Mouse (Mus musculus): ENCODE results near the gene Hdlbp.
"Not testable (repeated sequence)": the region's sequence is repeated elsewhere in the genome, so short reads cannot be mapped to it uniquely, and the experiment has no call there.

The Hdlbp gene

DNA sequence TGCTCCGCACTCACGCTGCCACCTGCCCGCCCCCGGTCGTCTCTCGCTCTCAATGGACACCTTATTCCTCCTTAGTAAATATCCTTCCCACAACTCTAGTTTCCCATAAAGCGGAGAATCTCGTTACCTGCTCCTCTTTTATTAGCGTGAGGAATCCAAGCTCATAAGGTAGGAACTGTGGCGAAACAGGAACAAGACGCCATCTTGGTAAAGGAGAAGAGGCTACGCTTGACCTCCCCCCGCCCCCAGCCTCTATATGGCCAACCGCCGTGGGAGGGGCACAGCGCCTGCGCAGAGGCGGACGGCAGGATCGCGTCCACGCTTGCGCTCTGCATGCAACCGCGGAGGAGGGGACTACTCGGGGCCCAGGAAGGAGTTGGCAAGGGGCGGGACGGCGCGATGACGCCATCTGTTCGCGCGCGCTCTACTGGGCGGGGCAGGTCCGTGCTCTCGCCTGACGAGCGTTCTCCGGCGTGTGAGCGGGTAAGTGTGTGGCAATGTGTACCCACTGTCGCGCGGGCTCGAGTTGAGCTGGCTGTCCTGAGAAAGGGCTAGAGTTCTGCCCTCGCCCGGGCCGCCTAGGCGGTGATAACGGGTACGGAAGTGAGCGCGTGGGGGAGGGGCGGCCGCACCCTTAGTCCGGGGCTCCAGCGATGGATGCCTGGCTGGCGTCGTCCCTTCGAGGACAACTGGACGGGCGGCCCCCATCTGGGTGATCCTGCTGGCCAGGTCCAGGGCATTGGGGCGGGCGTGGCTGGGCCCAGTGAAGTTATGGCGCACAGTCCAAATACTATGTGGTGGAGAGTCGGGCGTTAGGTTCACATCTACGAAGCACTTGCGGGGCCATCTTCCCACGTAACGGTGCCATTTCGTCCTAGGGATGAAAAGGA lies at the start of gene Hdlbp:
TSS of gene Hdlbp (minus strand) at position 230 of the 890 bp plus-strand sequence.
- peak; percentile 99 to 100 for DNase-seq (ENCODE audit: low spot score in 2 of 2)

DNA sequence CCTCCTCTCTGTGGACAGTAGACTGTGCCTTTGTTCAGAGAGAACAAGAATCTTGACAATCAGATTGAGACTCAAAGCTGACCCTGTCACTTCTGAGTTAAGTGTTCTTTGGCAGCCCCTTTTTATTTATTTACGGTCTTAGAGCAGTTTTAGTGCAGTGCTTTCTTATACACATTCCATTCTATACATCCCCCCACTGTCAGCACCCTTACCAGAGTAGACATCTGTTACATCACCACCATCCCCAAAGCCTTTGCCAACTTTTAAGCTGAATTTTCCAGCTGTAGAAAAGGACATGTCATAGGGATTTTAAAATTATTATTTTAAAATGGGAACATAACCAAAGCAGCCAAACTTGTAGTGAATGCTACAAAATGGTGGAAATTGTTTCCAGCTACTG lies 43.7 kb upstream of the Hdlbp start:
- DNase-seq (ENCODE audit: low spot score in 2 of 2), result no peak

DNA sequence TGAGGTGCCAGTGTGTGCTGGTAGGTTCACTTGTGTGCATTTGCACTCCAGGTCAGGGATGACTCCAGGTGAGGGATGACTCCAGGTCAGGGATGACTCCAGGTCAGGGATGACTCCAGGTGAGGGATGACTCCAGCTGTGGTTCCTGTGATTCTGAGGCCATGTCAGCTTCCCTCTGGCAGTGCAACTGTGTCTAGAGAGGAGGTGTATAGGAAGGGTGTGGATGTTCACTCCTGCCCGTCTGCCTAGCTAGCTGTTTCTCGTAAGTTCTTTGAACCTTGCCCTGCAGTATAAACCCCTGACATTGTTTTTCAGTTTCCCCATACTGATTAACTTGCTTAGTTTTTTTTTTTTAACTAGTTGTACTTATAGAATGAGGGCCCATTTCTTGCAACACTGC lies 42.9 kb upstream of the Hdlbp start:
- no peak for DNase-seq (ENCODE audit: low spot score in 2 of 2)

DNA sequence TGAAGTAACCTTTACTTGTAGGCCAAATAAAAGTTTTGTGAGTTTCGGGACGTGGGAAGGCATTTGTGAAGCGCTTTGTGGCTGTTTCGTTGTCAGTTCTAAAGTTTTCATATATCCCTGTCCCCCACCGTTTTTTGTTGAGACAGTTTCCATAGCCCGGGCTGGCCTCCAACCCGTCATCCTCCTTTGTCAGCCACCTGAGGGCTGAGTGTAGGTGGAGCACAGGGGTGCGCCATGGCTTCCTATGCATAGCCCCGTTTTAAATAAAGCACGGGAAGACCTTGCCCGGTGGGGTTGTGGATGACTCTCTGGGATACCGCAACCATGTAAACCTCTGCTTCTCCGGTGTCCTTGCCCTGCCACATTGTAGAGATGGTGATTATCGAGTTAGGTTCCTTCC lies 34.6 kb upstream of the Hdlbp start:
- DNase-seq (ENCODE audit: low spot score in 2 of 2), result no peak

DNA sequence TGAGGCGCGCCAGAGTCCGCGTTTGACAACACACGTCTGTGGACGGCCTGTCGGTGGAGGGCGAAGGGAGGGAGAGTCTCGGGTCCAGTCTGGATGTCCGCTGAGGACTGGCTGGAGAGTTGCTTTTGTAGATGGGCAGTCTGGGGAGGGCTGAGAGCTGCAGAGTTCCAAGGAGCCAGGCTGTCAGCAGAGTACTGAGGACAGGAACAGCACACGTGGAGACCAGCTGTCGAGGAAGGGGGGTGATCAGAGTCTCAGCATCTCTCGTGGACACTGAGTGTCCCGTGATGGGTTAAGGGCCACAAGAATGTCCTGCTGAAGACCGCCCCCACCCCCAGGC lies 33.7 kb upstream of the Hdlbp start:
- DNase-seq (ENCODE audit: low spot score in 2 of 2), result no peak

DNA sequence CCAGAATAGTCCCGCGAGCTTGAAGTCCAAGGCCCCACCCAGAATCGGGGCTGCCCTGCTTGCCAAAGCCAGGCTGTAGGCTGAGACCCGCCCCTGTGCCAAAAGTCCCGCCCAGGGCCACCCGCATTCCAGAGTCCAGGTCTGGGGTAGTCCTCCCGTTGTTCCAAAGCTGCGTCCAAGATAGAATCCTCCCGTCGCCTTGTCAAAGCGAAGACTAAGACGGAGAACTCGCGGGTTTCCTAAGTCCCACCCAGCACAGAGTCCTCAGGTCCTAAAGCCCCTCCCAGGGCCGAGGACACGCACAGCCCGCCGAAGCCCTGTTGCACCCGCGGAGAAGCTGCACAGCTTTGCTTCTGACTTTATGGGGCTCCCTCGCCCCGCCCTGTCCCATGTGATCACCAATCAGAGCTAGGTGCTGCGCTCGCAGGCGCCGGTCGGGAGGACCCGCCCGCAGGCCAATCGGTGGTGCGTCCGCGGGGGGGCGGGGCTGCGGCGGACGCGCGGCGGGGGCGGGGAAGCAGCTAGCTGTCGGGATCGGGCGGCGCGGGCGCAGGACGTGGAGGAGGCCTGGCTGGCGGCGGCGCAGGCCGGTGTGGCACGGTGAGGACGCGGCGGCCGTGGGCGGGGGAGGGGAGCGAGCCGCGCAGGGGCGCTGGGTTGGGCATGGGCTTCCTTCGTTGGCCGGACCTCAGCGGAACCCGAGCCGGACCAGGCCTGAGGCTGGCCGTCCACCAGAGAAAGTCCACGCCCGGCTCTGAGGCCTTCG lies 33.2 kb upstream of the Hdlbp start, which contains the start of gene Farp2:
TSS of gene Farp2 (plus strand) at position 495 of the 766 bp plus-strand sequence.
- peak; percentile 94 for DNase-seq (ENCODE audit: low spot score in 2 of 2)

DNA sequence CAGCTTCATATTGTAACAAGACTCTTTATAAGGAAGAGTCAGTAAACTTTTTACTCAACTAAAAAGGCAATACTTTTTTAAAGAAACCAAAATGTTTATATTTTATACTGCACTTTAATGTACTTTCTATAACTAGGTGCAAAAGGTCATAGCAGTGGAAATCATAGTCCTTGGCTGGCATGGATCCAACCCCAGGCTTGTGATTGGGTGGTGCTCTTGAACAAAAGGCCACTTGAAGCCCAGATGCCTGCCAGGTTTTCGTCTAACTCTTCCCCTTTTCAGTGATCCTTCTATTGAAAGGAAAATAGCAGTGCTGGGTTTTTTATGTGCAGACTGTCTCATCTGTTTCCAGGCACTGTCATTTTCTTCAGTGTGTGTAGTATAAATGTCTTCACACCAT lies 30.0 kb upstream of the Hdlbp start:
- not testable (repeated sequence) for DNase-seq (ENCODE audit: low spot score in 2 of 2)

DNA sequence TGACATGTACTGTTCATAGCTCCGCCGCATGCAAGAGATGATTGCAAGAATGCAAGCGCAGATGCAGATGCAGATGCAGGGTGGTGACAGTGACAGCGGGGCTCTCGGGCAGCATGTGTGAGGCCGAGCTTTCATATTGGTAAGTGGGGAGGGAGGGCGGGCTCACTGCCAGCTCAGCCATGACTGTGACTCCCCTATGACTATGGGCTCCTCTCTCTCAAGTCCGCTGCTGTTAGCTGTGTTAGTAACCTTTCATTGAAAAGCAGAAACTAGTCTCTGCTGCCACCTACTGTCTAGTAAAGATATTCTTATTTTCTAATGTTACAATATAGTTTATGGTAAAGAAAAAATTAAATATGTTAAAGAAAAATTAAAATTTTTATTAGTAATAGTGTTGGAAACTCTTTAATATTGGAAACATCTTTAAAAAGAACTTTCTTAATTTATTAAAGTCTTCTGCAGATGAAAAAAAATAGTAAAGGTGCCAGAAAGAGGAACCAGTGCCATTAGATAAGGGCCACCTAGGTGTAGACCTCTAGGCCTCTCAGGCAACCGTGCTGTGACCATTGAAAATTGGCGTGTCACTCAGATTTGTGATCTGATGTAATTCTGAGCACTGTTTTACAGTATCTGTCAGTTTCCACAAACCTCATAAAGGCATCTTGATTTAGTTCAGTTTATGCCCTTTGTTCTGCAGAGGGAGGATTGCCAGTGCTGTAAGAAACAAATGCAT lies 28.5 kb upstream of the Hdlbp start:
- peak; percentile 19 to 21 for DNase-seq (ENCODE audit: low spot score in 2 of 2)

DNA sequence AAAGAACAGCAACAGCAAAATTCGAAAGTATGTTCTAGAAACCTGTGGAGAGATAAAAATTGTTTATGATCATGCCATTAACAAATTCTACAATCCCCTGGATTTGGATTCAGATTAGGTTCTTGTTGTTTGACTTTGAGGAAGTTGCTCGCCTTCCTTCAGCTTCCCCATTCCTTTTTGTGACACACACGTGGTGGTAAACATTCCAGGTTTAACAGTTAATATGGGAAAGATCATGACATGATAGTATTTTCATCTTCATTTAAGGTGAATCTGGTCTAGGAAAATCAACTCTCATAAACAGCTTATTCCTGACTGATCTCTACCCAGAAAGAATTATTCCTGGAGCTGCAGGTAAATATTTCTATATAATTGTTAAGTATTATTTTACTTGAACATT lies 16.7 kb upstream of the Hdlbp start:
- DNase-seq (ENCODE audit: low spot score in 2 of 2), result no peak

DNA sequence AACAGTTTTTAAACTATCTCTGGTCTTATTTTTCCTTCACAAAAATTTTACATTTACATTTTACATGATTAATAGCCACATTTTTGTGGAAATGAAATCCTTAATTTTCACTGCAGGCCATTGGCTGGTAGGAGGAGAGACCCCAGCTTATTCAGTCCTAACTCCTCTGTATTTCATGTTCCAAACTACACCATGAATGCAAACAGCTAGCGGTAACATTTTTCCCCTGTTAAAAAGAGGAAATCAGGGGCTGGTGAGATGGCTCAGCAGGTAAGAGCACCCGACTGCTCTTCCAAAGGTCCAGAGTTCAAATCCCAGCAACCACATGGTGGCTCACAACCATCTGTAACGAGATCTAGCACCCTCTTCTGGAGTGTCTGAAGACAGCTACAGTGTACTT lies 7.7 kb upstream of the Hdlbp start:
- DNase-seq (ENCODE audit: low spot score in 2 of 2), result not testable (repeated sequence)

DNA sequence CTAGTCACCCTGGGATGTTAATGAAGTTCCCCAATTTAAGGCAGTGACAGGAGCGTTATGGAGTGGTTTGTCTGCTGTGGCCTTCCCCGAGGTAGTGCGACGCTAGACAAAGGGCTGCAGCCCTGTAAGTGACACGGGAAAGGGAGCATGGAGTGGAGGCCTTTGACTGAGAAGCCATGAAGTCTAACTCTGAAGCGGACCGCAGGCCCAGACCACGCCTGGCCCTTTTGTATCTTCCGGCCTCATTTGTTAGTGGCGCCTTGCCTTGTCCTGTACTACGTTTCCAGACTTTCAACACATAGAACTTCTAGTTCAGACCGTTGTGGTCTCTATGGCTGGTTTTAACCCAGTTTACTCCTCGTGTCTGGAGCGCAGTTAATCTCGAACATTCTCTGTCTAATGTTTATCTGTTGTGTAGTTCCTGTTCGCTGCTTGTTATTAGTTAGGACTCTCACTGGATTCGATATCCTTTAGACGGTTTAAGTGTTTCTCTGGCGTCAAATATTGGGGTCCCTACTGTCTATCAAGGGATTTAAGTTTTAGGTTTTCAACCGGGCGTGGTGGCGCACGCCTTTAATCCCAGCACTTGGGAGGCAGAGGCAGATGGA lies 965 bp upstream of the Hdlbp start:
- peak; percentile 14 to 21 for DNase-seq (ENCODE audit: low spot score in 2 of 2)

DNA sequence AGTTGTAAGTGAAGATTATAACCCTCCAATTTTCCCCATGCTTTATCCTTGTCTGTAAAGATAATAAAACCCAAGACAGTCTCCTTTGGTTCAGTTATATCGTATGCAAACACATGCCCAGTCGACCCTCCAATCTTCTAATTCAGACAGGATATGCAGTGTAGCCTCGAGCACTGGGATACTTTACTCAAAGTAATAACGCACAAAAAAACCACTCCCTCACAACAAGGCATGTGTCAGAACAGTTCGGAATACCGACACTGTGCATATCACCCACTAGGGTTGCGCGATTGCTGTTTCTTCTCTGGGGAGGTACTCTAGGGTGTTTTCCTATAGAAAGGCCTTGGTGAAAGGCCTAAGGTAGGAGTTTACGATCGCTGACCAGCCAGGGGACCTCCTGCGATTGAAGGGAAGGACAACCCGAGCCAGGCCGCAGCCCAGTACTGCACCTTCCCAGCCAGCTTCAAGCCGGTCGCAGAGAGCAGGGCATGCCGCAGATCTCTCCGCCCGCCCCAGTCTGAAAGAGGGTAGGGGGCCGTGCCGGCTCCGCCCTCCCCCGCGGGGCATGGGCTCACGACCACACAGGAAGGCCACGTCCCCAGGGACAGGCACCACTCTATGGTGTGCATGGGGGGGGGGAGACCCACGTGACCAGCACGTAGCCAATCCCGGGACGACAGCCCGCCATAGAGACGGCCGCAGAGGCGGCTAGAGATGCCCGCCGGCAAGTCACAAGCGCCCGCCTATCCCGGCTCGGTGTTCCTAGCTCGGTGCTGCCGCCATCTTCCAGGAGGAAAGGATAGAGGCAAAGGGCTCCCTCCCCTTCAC lies 643 bp downstream of the Hdlbp start:
- peak; percentile 97 to 98 for DNase-seq (ENCODE audit: low spot score in 2 of 2)

DNA sequence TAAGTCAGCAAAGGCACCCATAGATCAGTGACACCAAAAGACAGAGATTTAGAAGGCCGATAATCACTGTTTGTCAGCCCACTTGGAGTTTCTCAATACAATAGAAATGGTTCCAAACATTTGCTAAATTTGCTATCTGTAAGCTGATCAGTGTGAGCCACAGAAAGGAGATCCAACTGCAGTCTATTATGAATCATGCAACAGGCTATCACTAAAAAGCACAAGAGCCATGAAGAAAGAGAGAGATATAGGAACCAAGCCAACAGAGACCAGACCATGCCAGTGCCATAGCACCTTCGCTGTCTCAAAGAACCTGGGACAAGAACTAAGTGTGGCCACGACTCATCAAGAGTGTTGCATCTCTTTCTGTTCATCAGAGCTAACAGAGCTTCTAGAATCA lies 2.9 kb downstream of the Hdlbp start:
- no peak for DNase-seq (ENCODE audit: low spot score in 2 of 2)

DNA sequence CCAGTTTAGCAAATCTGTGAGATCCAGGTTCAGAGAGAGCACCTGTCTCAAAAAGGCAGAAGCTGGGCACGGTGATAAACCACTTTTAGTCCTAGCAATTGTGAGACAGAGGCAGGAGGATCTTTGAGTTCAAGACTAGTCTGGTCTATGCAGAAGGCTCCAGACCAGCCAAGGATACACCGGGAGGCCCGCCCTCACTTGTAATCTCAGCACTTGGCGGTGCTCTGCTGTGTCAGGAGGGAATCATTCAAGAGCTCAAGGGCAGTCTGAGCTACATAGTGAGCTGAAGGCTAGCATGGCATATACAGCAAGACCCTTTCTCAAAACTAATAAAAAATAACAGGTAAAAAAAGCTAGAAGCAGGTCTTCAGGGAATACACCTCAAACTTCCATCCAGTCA lies 10.0 kb downstream of the Hdlbp start:
- DNase-seq (ENCODE audit: low spot score in 2 of 2), result no peak

DNA sequence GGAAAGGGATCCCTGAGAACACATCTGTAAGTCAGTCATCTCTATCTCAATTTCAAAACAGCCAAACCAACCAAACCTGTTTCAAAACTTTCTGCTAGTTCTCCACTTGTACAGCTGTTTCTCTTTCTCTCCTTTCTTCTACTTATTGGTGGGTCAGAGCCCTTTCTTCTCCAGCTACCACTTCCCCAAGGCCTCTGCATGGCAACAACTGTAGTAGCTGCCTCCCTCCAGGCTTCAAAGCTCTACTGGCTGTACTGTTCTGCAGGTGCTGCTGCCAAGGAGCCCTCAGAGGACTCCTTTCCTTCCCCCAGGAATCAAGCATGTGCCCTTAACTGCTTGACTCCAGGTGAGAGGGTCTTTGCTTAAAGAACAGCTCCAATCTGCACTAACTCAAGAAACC lies 12.9 kb downstream of the Hdlbp start:
- no peak for DNase-seq (ENCODE audit: low spot score in 2 of 2)

DNA sequence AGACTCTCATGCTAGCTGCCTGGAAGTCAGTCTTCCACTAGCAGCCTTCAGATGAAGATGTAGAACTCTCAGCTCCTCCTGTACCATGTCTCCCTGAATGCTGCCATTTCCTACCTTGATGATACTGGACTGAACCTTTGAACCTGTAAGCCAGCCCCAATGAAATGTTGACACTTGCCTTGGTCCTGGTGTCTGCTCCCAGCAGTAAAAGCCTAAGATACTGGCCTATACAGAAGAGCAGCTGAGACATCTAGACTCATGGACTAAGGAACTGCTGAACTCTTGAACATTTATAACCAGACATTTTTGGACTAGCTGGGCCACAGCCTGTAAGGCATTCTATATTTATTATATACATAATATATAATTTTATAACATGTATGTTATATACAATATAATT lies 13.5 kb downstream of the Hdlbp start:
- DNase-seq (ENCODE audit: low spot score in 2 of 2), result no peak

DNA sequence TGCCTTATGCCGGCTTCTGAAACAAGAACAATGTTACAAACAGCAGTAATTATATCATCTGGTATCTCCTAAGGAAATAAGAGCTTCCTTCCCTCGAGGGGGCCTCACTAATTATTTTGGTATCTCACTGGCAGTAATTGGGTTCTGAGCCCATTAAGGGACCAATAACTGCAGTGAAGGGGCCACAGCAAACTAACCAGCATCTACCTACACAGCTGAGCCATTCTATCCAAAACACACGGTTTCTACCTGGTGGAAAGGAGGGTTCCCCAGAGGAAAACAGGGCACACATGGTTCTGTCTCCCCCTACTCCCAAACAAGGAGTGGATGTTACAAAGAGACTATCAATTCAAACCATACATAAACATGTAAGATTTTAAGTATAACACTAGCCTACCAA lies 19.5 kb downstream of the Hdlbp start:
- DNase-seq (ENCODE audit: low spot score in 2 of 2), result no peak

DNA sequence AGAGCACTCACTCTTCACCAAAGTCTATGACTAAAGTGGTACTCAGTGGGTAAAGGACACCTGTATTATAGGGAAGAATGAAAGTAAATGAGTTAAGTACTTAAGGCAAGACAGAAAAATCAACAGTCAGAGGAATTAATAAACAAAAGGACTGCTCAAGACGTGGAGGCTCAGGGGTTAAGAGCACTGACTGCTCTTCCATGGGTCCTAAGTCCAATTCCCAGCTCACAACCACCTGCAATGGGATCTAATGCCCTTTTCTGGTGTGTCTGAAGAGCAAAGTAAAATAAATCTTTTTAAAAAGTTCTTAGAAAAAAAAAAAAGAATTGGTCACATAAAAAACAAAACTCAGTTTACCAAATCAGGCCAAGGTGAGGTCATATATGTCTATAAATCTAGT lies 20.3 kb downstream of the Hdlbp start:
- DNase-seq (ENCODE audit: low spot score in 2 of 2), result no peak

DNA sequence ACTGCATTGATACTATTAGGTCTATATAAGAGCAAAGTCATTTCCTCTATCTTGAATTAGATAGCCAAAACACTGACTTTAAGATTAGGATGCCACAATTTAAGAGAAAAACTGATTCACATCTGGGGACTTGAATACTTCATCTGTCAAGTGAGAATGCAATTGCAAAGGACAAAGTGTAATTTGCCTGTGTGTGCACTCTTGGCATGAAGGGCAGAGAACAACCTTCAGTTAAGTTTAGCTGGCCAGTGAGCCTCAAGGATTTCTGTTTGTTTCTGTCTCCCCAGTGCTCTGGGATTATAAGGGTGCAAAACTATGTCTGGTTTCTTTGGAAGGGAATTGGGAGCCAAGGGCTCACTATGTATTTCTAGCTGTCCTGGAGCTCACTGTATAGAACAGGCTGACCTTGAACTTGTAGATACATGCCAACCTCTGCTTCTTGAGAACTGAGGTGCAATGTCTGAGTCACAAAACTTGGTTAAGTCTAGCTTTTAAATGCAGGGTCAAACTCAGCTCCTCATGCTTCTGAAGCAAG lies 24.8 kb downstream of the Hdlbp start:
- DNase-seq (ENCODE audit: low spot score in 2 of 2), result no peak

DNA sequence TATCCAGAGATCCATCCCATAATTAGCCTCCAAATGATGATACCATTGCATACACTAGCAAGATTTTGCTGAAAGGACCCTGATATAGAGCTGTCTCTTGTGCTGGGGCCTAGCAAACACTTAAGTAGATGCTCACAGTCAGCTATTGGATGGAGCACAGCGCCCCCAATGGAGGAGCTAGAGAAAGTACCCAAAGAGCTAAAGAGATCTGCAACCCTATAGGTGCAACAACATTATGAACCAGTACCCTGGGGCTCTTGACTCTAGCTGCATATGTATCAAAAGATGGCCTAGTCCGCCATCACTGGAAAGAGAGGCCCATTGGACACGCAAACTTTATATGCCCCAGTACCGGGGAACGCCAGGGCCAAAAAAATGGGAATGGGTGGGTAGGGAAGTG lies 28.5 kb downstream of the Hdlbp start:
- DNase-seq (ENCODE audit: low spot score in 2 of 2), result not testable (repeated sequence)

DNA sequence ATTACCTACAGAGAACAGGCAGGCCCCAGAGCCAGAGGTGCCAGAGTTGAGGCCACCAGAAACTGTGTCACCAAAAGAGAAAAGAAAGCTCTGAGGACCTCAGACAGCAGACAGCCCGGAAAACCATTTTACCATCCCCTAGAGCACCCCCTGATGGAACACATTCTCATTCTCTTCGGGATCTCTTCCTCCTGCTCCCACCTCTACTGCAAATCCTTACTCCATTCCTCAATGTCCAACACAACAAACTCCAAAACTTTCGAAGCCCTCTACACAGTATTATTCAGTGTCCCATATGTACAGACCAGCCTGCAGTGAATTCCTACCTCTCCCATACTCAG lies 32.8 kb downstream of the Hdlbp start:
- no peak for DNase-seq (ENCODE audit: low spot score in 2 of 2)

All from spleen, postnatal 36 days (tissue).